Mouse (Mus musculus): Measurements from ENCODE around the gene Tdrkh. TPM values are rescaled to one million over a fixed set of nuclear protein-coding genes. Genes with fewer than 3 reads are reported as not detected.

The Tdrkh gene
- polyA plus RNA-seq, 1 experiment from 2014 or later: 10.3 TPM

- no peaks in the 10 kb centered on the region for H3K36me3 ChIP-seq (ENCODE audit: control insufficient read depth, insufficient read depth, low read length)
- peak overlapping the region; percentile 26 for H3K4me3 ChIP-seq (ENCODE audit: low read length)
- H3K9ac ChIP-seq (ENCODE audit: low read depth, low read length): no peak overlapping the region
- no peaks in the 10 kb centered on the region for H3K9me3 ChIP-seq (ENCODE audit: control insufficient read depth, low read length)
- 10% methylated on average over 9 of the region's 9 CpGs for WGBS
- no peak overlapping the region for H3K4me2 ChIP-seq (ENCODE audit: low read depth, low read length)
- H3K4me1 ChIP-seq (ENCODE audit: control insufficient read depth, insufficient read depth, low read length): peaks cover 6% of the 10 kb centered on the region; the same call in 1 of the 2 replicates
- no peak for ATAC-seq
- no peak overlapping the region for H3K27ac ChIP-seq (ENCODE audit: low read length)
- H3K27me3 ChIP-seq (replicated peaks; ENCODE audit: control insufficient read depth, insufficient read depth, low read length): no peaks in the 10 kb centered on the region; the same call in 1 of the 2 replicates
Observed at GRCm38 (mm10) chr3:94478591-94479169, 65.6 kb downstream of the Tdrkh start.

- no peaks in the 10 kb centered on the region; the same call in 1 of the 2 replicates for H3K27me3 ChIP-seq (replicated peaks; ENCODE audit: control insufficient read depth, insufficient read depth, low read length)
- H3K27ac ChIP-seq (ENCODE audit: low read length): no peak overlapping the region
- H3K4me2 ChIP-seq (ENCODE audit: low read depth, low read length): peak overlapping the region; percentile 49
- no peaks in the 10 kb centered on the region for H3K9me3 ChIP-seq (ENCODE audit: control insufficient read depth, low read length)
- H3K4me1 ChIP-seq (ENCODE audit: control insufficient read depth, insufficient read depth, low read length): peaks cover 6% of the 10 kb centered on the region; the same call in 1 of the 2 replicates
- no peak overlapping the region for H3K9ac ChIP-seq (ENCODE audit: low read depth, low read length)
- ATAC-seq: no peak
- H3K4me3 ChIP-seq (ENCODE audit: low read length): peak overlapping the region; percentile 26
- whole genome bisulfite sequencing: 5% methylated on average over 11 of the region's 11 CpGs
- H3K36me3 ChIP-seq (ENCODE audit: control insufficient read depth, insufficient read depth, low read length): no peaks in the 10 kb centered on the region
Observed at GRCm38 (mm10) chr3:94479564-94479963, 66.5 kb downstream of the Tdrkh start.

- no peak within 1 kb of the TSS; the same call in 1 of the 2 replicates for H3K9ac ChIP-seq (ENCODE audit: low read depth, low read length)
- H3K4me3 ChIP-seq (ENCODE audit: low read length): peak within 1 kb of the TSS; percentile 26
Observed at GRCm38 (mm10) chr3:94480291-94480884, 67.3 kb downstream of the Tdrkh start, which contains the start of gene Riiad1. Gene Riiad1, minus strand, starts transcription at chr3:94480341.

GRCm38 (mm10) chr3:94481429-94481828 is 68.4 kb downstream of the Tdrkh start:
- Histone ChIP-seq H3K9me3 (ENCODE audit: control insufficient read depth, low read length) (no peaks in the 10 kb centered on the region), H3K4me3 (ENCODE audit: low read length) (no peak overlapping the region), H3K4me2 (ENCODE audit: low read depth, low read length) (no peak overlapping the region), H3K27ac (ENCODE audit: low read length) (no peak overlapping the region), H3K27me3 (replicated peaks; ENCODE audit: control insufficient read depth, insufficient read depth, low read length) (no peaks in the 10 kb centered on the region; the same call in 1 of the 2 replicates), H3K9ac (ENCODE audit: low read depth, low read length) (no peak overlapping the region), H3K36me3 (ENCODE audit: control insufficient read depth, insufficient read depth, low read length) (no peaks in the 10 kb centered on the region), H3K4me1 (ENCODE audit: control insufficient read depth, insufficient read depth, low read length) (peaks cover 5% of the 10 kb centered on the region; the same call in 1 of the 2 replicates)
- 55% methylated on average over 4 of the region's 4 CpGs for WGBS
- ATAC-seq: no peak

More at GRCm38 (mm10) chr3:94480291-94480884, 67.3 kb downstream of the Tdrkh start, which contains the start of gene Riiad1:
- Histone ChIP-seq H3K4me1 (ENCODE audit: control insufficient read depth, insufficient read depth, low read length) (peaks cover 6% of the 10 kb centered on the region; the same call in 1 of the 2 replicates), H3K4me2 (ENCODE audit: low read depth, low read length) (peak within 1 kb of the TSS; percentile 49), H3K27ac (ENCODE audit: low read length) (no peak within 1 kb of the TSS), H3K27me3 (replicated peaks; ENCODE audit: control insufficient read depth, insufficient read depth, low read length) (no peaks in the 10 kb centered on the region; the same call in 1 of the 2 replicates), H3K9me3 (ENCODE audit: control insufficient read depth, low read length) (no peaks in the 10 kb centered on the region), H3K36me3 (ENCODE audit: control insufficient read depth, insufficient read depth, low read length) (no peaks in the 10 kb centered on the region)
- WGBS: 5% methylated on average over 16 of the region's 16 CpGs
- no peak for ATAC-seq

GRCm38 (mm10) chr3:94482764-94483385 is 69.8 kb downstream of the Tdrkh start:
- ATAC-seq: peak; percentile 26; the same call in 1 of the 2 replicates
- Histone ChIP-seq H3K4me2 (ENCODE audit: low read depth, low read length) (no peak overlapping the region), H3K4me1 (ENCODE audit: control insufficient read depth, insufficient read depth, low read length) (peaks cover 4% of the 10 kb centered on the region; the same call in 1 of the 2 replicates), H3K36me3 (ENCODE audit: control insufficient read depth, insufficient read depth, low read length) (no peaks in the 10 kb centered on the region), H3K27me3 (replicated peaks; ENCODE audit: control insufficient read depth, insufficient read depth, low read length) (no peaks in the 10 kb centered on the region; the same call in 1 of the 2 replicates), H3K9ac (ENCODE audit: low read depth, low read length) (no peak overlapping the region), H3K27ac (ENCODE audit: low read length) (no peak overlapping the region), H3K9me3 (ENCODE audit: control insufficient read depth, low read length) (no peaks in the 10 kb centered on the region), H3K4me3 (ENCODE audit: low read length) (no peak overlapping the region)
- 82% methylated on average over 17 of the region's 17 CpGs for WGBS

- H3K36me3 ChIP-seq (ENCODE audit: control insufficient read depth, insufficient read depth, low read length): no peaks in the 10 kb centered on the region
- peak; percentile 26; the same call in 1 of the 2 replicates for ATAC-seq
- no peak overlapping the region for H3K4me2 ChIP-seq (ENCODE audit: low read depth, low read length)
- no peaks in the 10 kb centered on the region for H3K9me3 ChIP-seq (ENCODE audit: control insufficient read depth, low read length)
- no peaks in the 10 kb centered on the region; the same call in 1 of the 2 replicates for H3K27me3 ChIP-seq (replicated peaks; ENCODE audit: control insufficient read depth, insufficient read depth, low read length)
- peaks cover 4% of the 10 kb centered on the region; the same call in 1 of the 2 replicates for H3K4me1 ChIP-seq (ENCODE audit: control insufficient read depth, insufficient read depth, low read length)
- 31% methylated on average over 20 of the region's 20 CpGs for WGBS
- H3K27ac ChIP-seq (ENCODE audit: low read length): no peak overlapping the region
- H3K9ac ChIP-seq (ENCODE audit: low read depth, low read length): no peak overlapping the region
- no peak overlapping the region for H3K4me3 ChIP-seq (ENCODE audit: low read length)
Observed at GRCm38 (mm10) chr3:94483790-94484439, 70.8 kb downstream of the Tdrkh start.

Other genes with a start within 250 kb of the Tdrkh start
- not detected in 2 replicates for gene Gm10696, start 235.1 kb upstream of the Tdrkh start, polyA plus RNA-seq (2015; fragmentation: Nextera tagmentation; extraction: Ambion mirVana)
- gene Gm5286, start 216.6 kb upstream of the Tdrkh start, polyA plus RNA-seq (2015; fragmentation: Nextera tagmentation; extraction: Ambion mirVana): not detected in 2 replicates
- gene Gm4778, start 149.2 kb upstream of the Tdrkh start, polyA plus RNA-seq (2015; fragmentation: Nextera tagmentation; extraction: Ambion mirVana): not detected in 2 replicates
- gene Them4, start 103.2 kb upstream of the Tdrkh start, polyA plus RNA-seq (2015; fragmentation: Nextera tagmentation; extraction: Ambion mirVana): 18.5 and 19.4 TPM in 2 replicates
- gene Them5, start 71.2 kb upstream of the Tdrkh start, polyA plus RNA-seq (2015; fragmentation: Nextera tagmentation; extraction: Ambion mirVana): 0.42 TPM in 1 of 2 replicates, not detected in the other
- 0.38 and 0.71 TPM in 2 replicates for gene C2cd4d, start 50.8 kb upstream of the Tdrkh start, polyA plus RNA-seq (2015; fragmentation: Nextera tagmentation; extraction: Ambion mirVana)
- gene Rorc, start 40.5 kb upstream of the Tdrkh start, polyA plus RNA-seq (2015; fragmentation: Nextera tagmentation; extraction: Ambion mirVana): 11.8 and 14.6 TPM in 2 replicates
- gene Lingo4, start 14.8 kb upstream of the Tdrkh start, polyA plus RNA-seq (2015; fragmentation: Nextera tagmentation; extraction: Ambion mirVana): 0.48 and 0.54 TPM in 2 replicates
- gene Mrpl9, start 30.0 kb downstream of the Tdrkh start, polyA plus RNA-seq (2015; fragmentation: Nextera tagmentation; extraction: Ambion mirVana): 68.1 and 77.6 TPM in 2 replicates
- gene Oaz3, start 30.6 kb downstream of the Tdrkh start, polyA plus RNA-seq (2015; fragmentation: Nextera tagmentation; extraction: Ambion mirVana): 0.17 and 0.23 TPM in 2 replicates
- 18.8 and 24.1 TPM in 2 replicates for gene Celf3, start 65.0 kb downstream of the Tdrkh start, polyA plus RNA-seq (2015; fragmentation: Nextera tagmentation; extraction: Ambion mirVana)
- 5.4 TPM in 2 replicates for gene Riiad1, start 67.1 kb downstream of the Tdrkh start, polyA plus RNA-seq (2015; fragmentation: Nextera tagmentation; extraction: Ambion mirVana)
- gene Snx27, start 169.4 kb downstream of the Tdrkh start, polyA plus RNA-seq (2015; fragmentation: Nextera tagmentation; extraction: Ambion mirVana): 26.7 and 27.4 TPM in 2 replicates
- gene Gm10972, start 229.8 kb downstream of the Tdrkh start, polyA plus RNA-seq (2015; fragmentation: Nextera tagmentation; extraction: Ambion mirVana): not detected in 2 replicates
- 11.6 and 12.5 TPM in 2 replicates for gene Tuft1, start 245.6 kb downstream of the Tdrkh start, polyA plus RNA-seq (2015; fragmentation: Nextera tagmentation; extraction: Ambion mirVana)

Data from intestine, embryonic 16.5 days (tissue).